Mouse (Mus musculus) heart, postnatal 36 days (tissue): ENCODE data around the gene 2510039O18Rik. TPM values are rescaled to one million over a fixed set of nuclear protein-coding genes. Genes with fewer than 3 reads are reported as not detected.
A peak's percentile ranks its signal among the peaks of the same experiment; 100 is the strongest.

Experiments used
- DNase-seq, 2 experiments: peaks; one replicate each; pipeline ENCODE4 v3.0.0; 2021 to 2022
- intact Hi-C: fragments of 180-260 bp; cut with DNase I; formaldehyde crosslinking; loops from one replicate; pipeline ENCODE4 v1.15.1; 2025
- total RNA-seq, 2 experiments: library from RNA; stranded (reverse); gene quantifications; 2 replicates each; pipeline ENCODE4 v1.2.3; 2021

Gene 2510039O18Rik
- total RNA-seq, 2 experiments from 2014 or later: 37.2 to 41.2 TPM

DNA sequence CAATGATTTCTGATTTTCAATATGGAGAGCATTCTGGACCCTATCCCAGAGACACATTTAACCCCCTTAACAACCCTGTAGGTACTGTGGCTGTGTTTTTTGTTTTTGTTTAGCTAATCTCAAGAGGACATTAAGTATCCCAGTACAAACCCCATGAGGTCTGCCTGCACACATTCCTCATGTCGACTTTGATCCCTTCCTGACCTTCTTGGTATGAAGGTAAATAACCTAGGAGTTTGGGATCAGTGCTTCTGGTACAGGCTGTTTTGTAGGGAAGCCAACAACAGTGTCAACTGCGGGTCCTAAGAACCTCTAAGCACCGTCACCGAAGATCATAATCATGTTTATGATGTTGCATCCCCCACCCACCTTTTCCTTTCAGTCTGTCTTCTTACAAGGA lies 37.0 kb downstream of the 2510039O18Rik start:
- intact Hi-C loops: no loop called here
- no peak for DNase-seq

DNA sequence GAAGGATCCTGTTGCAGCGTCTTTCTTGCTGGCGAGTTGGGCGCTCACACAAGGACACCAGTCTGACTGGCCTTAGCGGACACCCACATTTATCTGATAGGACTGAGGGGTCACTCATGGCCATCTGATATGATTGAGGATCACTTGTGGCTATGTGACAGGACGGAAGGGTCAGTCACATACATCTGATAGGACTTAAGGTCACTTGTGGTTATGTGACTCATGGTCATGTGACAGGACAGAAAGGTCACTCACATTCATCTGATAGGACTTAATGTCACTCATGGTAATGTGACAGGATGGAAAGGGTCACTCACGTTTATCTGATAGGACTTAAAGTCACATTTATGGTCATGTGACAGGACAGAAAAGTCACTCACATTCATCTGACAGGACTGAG lies 37.7 kb downstream of the 2510039O18Rik start:
- intact Hi-C loops: no loop called here
- DNase-seq: no peak

- intact Hi-C loops: no loop called here
These were observed 38.8 kb downstream of the 2510039O18Rik start for GRCm38 (mm10) chr4:147979441-147979860.

DNA sequence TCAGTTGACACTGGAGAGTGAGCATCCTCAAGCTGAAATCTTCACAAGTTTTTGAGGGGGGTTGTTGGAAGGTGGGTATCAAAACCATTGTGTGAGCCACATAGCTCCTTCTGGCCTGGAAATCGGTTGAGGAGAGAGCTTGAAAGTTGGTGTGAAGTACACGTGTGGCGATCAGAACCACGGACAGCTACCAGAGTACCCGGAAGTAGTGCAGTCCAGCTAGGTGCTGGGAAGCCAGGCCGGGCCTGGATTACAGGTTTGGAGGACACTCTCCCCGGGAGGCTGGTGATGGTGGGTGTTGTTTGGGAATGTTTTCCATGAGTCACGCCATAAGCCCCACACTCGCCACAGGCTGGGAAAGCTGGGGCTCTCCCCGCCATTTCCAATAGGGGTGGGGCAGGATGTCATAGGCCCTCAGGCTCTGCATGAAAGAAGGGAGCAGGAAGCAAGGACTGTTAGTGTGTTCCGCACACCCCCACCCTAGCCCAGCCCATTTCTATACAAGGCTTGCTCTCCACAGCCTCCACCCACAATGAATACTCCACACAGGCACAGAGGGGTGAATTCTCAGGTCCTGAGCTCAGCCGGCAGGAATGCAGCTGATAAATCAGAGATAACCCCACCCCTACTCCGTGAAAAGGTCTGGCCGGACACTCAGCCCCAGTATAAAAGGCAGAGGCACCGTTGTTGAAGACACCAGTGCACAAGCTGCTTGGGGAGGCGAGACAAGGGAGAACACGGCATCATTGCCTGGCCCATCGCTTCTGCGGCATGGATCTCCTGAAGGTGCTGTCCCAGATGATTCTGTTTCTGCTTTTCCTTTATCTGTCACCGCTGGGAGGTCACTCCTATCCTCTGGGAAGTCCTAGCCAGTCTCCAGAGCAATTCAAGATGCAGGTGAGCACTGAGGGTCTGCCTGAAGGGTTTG lies 44.8 kb downstream of the 2510039O18Rik start, which contains the start of gene Nppb:
Nppb (plus strand) TSS at position 584 of the 928 bp plus-strand sequence.
- intact Hi-C loops: no loop called here
- DNase-seq: peak; percentile 50 to 56

More at GRCm38 (mm10) chr4:147979441-147979860, 38.8 kb downstream of the 2510039O18Rik start:
- DNase-seq: no peak

DNA sequence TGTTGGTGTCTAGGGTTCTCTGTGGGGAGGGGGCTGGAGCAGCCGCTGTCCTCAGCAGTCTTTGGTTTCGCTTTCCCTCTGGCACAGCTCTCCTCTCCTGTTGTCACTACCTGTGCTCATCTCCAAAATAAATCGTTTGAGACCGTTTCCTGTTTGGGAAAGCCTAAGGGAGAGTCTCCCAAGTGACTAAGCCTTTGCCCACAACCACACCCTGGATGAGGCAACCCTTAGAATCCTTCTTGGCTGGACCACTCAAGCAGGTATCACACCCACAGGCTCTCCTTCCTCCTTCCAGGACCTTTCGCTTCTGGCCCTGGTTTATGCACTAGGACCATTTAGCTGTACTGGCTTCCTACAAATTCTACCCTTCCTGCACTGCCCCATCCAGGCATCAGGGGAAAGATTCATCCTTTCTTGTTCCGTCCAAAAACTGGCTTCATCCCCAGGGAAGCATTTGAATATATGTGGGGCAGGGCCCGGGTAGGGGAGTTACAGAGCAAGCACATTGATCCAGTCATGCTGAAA lies 52.9 kb downstream of the 2510039O18Rik start:
- no peak for DNase-seq
- intact Hi-C loops: no loop called here

DNA sequence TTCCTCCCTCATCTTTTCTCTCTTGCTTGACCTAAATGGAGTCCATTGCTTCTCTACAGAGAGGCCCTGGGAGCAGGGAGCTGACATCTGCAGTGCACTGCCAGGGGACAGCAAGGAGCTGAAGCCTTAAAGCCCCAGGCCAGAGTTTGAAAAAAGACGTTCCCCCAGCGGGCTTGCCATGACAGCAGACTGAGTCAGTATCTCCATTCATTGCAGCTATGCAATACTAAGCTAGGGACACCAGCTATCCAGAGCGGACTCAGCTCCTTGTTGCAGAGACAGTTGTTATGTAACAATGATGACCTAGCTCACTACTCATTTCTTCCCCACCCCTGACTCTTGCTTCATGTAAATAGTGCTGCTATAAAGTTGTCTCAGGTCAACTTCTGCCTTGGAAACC lies 54.6 kb downstream of the 2510039O18Rik start:
- intact Hi-C loops: no loop called here

More for the DNA sequence above, 54.6 kb downstream of the 2510039O18Rik start:
- no peak for DNase-seq

Other genes starting within 250 kb of the 2510039O18Rik start
- gene Zfp534, start 238.3 kb upstream of the 2510039O18Rik start, total RNA-seq: not detected
- 1 to 10 TPM; 2.4 to 2.7 TPM for gene Zfp984, start 131.1 kb upstream of the 2510039O18Rik start, total RNA-seq
- gene Zfp933, start 92.5 kb upstream of the 2510039O18Rik start, total RNA-seq: 10 to 100 TPM; 10.5 to 13.3 TPM
- gene Miip, start 72.1 kb upstream of the 2510039O18Rik start, total RNA-seq: 1 to 10 TPM; 7.6 to 8.6 TPM
- 10 to 100 TPM; 16.1 to 18.3 TPM for gene Fv1, start 71.9 kb upstream of the 2510039O18Rik start, total RNA-seq
- 100 to 1,000 TPM; 670 to 699 TPM for gene Mfn2, start 36.2 kb upstream of the 2510039O18Rik start, total RNA-seq
- gene Plod1, start 4.1 kb upstream of the 2510039O18Rik start, total RNA-seq: 10 to 100 TPM; 71.3 to 89.9 TPM
- gene Nppb, start 44.9 kb downstream of the 2510039O18Rik start, total RNA-seq: 100 to 1,000 TPM in 1 of 2 experiments, 10 to 100 TPM in 1; 93.0 to 227 TPM
- gene Nppa, start 59.8 kb downstream of the 2510039O18Rik start, total RNA-seq: 1,000 to 10,000 TPM; 1,742 to 1,804 TPM
- 1 to 10 TPM; 8.0 to 9.3 TPM for gene Clcn6, start 97.9 kb downstream of the 2510039O18Rik start, total RNA-seq
- gene Mthfr, start 98.2 kb downstream of the 2510039O18Rik start, total RNA-seq: 10 to 100 TPM in 1 of 2 experiments, 1 to 10 TPM in 1; 9.2 to 13.1 TPM
- 10 to 100 TPM; 45.1 to 49.3 TPM for gene Agtrap, start 147.1 kb downstream of the 2510039O18Rik start, total RNA-seq
- gene Mad2l2, start 189.5 kb downstream of the 2510039O18Rik start, total RNA-seq: 10 to 100 TPM; 10.6 to 11.9 TPM
- under 1 TPM; 0.05 to 0.11 TPM for gene Draxin, start 189.8 kb downstream of the 2510039O18Rik start, total RNA-seq
- gene Fbxo6, start 211.2 kb downstream of the 2510039O18Rik start, total RNA-seq: 10 to 100 TPM; 38.9 to 40.3 TPM
- 10 to 100 TPM; 18.2 to 18.8 TPM for gene Fbxo44, start 219.6 kb downstream of the 2510039O18Rik start, total RNA-seq
- under 1 TPM in 1 of 2 experiments, not detected in 1; 0.19 TPM for gene Fbxo2, start 219.7 kb downstream of the 2510039O18Rik start, total RNA-seq